Mouse (Mus musculus) midbrain, embryonic 15.5 days (tissue): ENCODE results near the gene Gbf1. TPM values are rescaled to one million over a fixed set of nuclear protein-coding genes. Genes with fewer than 3 reads are reported as not detected.

Experiments used
- ATAC-seq: fragments of 200-750 bp; cut with Nextera tagmentation; replicated peaks from 2 replicates; pipeline ENCODE4 v1.8.0; 2017; ENCODE audit warnings: moderate TSS enrichment
- H3K27ac ChIP-seq: fragments of 300-500 bp; sonication (generic); 2 replicates; pipeline ENCODE4 v1.5.1; 2015; ENCODE audit warnings: mild to moderate bottlenecking, inconsistent platforms
- H3K27me3 ChIP-seq: fragments of 300-500 bp; sonication (generic); replicated peaks from 2 replicates; pipeline ENCODE4 v1.6.1; 2015; ENCODE audit warnings: inconsistent platforms
- H3K36me3 ChIP-seq: fragments of 300-500 bp; sonication (generic); replicated peaks from 2 replicates; pipeline ENCODE4 v1.6.1; 2015; ENCODE audit warnings: inconsistent platforms
- H3K4me1 ChIP-seq: fragments of 300-500 bp; sonication (generic); 2 replicates; pipeline ENCODE4 v1.6.1; 2015; ENCODE audit warnings: inconsistent platforms
- H3K4me2 ChIP-seq: fragments of 300-500 bp; sonication (generic); 2 replicates; pipeline ENCODE4 v1.6.1; 2015; ENCODE audit warnings: inconsistent platforms, mild to moderate bottlenecking, moderate library complexity
- H3K4me3 ChIP-seq: fragments of 300-500 bp; sonication (generic); 2 replicates; pipeline ENCODE4 v1.5.1; 2015; ENCODE audit warnings: mild to moderate bottlenecking, inconsistent platforms
- H3K9ac ChIP-seq: fragments of 300-500 bp; sonication (generic); 2 replicates; pipeline ENCODE4 v1.6.1; 2015; ENCODE audit warnings: mild to moderate bottlenecking, inconsistent platforms
- H3K9me3 ChIP-seq: fragments of 300-500 bp; sonication (generic); 2 replicates; pipeline ENCODE4 v1.6.1; 2016; ENCODE audit warnings: inconsistent platforms
- WGBS: fragments of 180-500 bp; shearing (Covaris S2); methylation state at CpG from one replicate; pipeline ENCODE4 v1.1.7; 2015; ENCODE audit warnings: mixed read lengths; 5-methylcytosine and 5-hydroxymethylcytosine counted together
- polyA plus RNA-seq: library from polyadenylated mRNA; unstranded; fragments of >200 nt; fragmentation: Nextera tagmentation; extraction: Ambion mirVana; gene quantifications from 2 replicates; pipeline ENCODE4 v1.2.1, GENCODE M21; 2015

The Gbf1 gene
- polyA plus RNA-seq, 1 experiment from 2014 or later = 83.0 TPM

GRCm38 (mm10) chr19:46332721-46333339, 180.5 kb downstream of the Gbf1 start:
- Histone ChIP-seq H3K27me3 (no peaks in the 10 kb centered on the region), H3K4me2 (no peak overlapping the region), H3K9me3 (no peaks in the 10 kb centered on the region), H3K36me3 (peaks cover 16% of the 10 kb centered on the region; the same call in 1 of the 2 replicates), H3K27ac (no peak overlapping the region), H3K4me1 (peaks cover 36% of the 10 kb centered on the region), H3K4me3 (no peak overlapping the region), H3K9ac (no peak overlapping the region)
- 27% methylated on average over 7 of the region's 7 CpGs for WGBS
- no peak for ATAC-seq

DNA sequence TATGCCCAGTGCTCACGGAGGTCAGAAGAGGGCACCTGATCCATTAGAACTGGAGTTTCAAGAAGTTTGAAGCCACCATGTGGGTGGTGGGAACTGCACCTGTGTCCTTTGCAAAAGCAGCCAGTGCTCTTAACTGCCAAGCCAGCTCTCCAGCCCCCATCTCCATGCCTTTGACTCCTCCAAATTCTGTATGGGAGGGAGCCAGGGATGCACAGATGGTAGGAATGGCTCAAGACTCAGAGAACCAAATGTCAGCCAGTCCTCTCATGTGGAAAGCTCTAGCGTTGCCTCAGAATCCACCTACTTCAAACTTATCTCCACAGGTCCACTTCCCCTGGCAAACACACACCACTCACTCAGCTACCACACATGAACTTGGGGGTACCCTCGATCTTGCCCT, 181.6 kb downstream of the Gbf1 start:
- Histone ChIP-seq H3K9me3 (no peaks in the 10 kb centered on the region), H3K4me1 (peaks cover 37% of the 10 kb centered on the region), H3K9ac (no peak overlapping the region), H3K4me2 (no peak overlapping the region), H3K27ac (no peak overlapping the region), H3K4me3 (no peak overlapping the region), H3K27me3 (no peaks in the 10 kb centered on the region), H3K36me3 (peaks cover 16% of the 10 kb centered on the region; the same call in 1 of the 2 replicates)
- ATAC-seq = no peak
- WGBS = 94% methylated on average over 3 of the region's 3 CpGs

Other genes with a start within 250 kb of the Gbf1 start
- 25.4 and 25.9 TPM in 2 replicates for gene Armh3, start 154.0 kb upstream of the Gbf1 start, polyA plus RNA-seq
- 3.9 and 4.0 TPM in 2 replicates for gene Hps6, start 149.0 kb upstream of the Gbf1 start, polyA plus RNA-seq
- gene Pprc1, start 107.6 kb upstream of the Gbf1 start, polyA plus RNA-seq = 22.0 and 22.5 TPM in 2 replicates
- 122 and 129 TPM in 2 replicates for gene Ldb1, start 107.3 kb upstream of the Gbf1 start, polyA plus RNA-seq
- 65.5 and 70.3 TPM in 2 replicates for gene Nolc1, start 76.6 kb upstream of the Gbf1 start, polyA plus RNA-seq
- gene Elovl3, start 20.6 kb upstream of the Gbf1 start, polyA plus RNA-seq = 0.49 and 0.52 TPM in 2 replicates
- 4.5 and 6.2 TPM in 2 replicates for gene Pitx3, start 4.2 kb upstream of the Gbf1 start, polyA plus RNA-seq
- gene Nfkb2, start 151.8 kb downstream of the Gbf1 start, polyA plus RNA-seq = 2.3 and 2.7 TPM in 2 replicates
- gene Psd, start 174.6 kb downstream of the Gbf1 start, polyA plus RNA-seq = 146 and 148 TPM in 2 replicates
- 48.2 and 54.8 TPM in 2 replicates for gene Fbxl15, start 175.7 kb downstream of the Gbf1 start, polyA plus RNA-seq
- 340 and 347 TPM in 2 replicates for gene Cuedc2, start 186.2 kb downstream of the Gbf1 start, polyA plus RNA-seq
- 11.1 and 11.7 TPM in 2 replicates for gene Mfsd13a, start 188.6 kb downstream of the Gbf1 start, polyA plus RNA-seq
- gene 2310034G01Rik, start 197.8 kb downstream of the Gbf1 start, polyA plus RNA-seq = 2.0 and 2.8 TPM in 2 replicates
- 394 and 399 TPM in 2 replicates for gene Actr1a, start 243.2 kb downstream of the Gbf1 start, polyA plus RNA-seq
- gene Sufu, start 244.4 kb downstream of the Gbf1 start, polyA plus RNA-seq = 24.2 and 24.4 TPM in 2 replicates